Mouse (Mus musculus): ENCODE data around the gene Myo1b. TPM values are rescaled to one million over a fixed set of nuclear protein-coding genes. Genes with fewer than 3 reads are reported as not detected.

Myo1b gene
- total RNA-seq, 2 experiments from 2014 or later, result 25.3 to 30.9 TPM

- DNase-seq, result no peak
- intact Hi-C loops (cut with DNase I), result no loop called here
Observed at GRCm38 (mm10) chr1:51856245-51856915, 59.5 kb downstream of the Myo1b start.

- no peak for DNase-seq
- intact Hi-C loops (cut with DNase I), result no loop called here
Observed at GRCm38 (mm10) chr1:51855541-51856244, 60.2 kb downstream of the Myo1b start.

GRCm38 (mm10) chr1:51852314-51852713 is 63.6 kb downstream of the Myo1b start:
- no peak for DNase-seq

GRCm38 (mm10) chr1:51849570-51850211 is 66.2 kb downstream of the Myo1b start:
- DNase-seq, result no peak
- intact Hi-C loops (cut with DNase I), result no loop called here

More at GRCm38 (mm10) chr1:51852314-51852713, 63.6 kb downstream of the Myo1b start:
- intact Hi-C loops (cut with DNase I), result no loop called here

- intact Hi-C loops (cut with DNase I), result no loop called here
- no peak for DNase-seq
Observed at GRCm38 (mm10) chr1:51845264-51846036, 70.4 kb downstream of the Myo1b start.

- intact Hi-C loops (cut with DNase I), result loop anchor here (5.0 kb wide), 1 partner anchor 56 kb away; no protein-coding TSS in a partner anchor
- no peak for DNase-seq
Observed at GRCm38 (mm10) chr1:51837845-51838623, 77.8 kb downstream of the Myo1b start.

GRCm38 (mm10) chr1:51837311-51837710 is 78.6 kb downstream of the Myo1b start:
- DNase-seq, result no peak
- intact Hi-C loops (cut with DNase I), result loop anchor here (5.0 kb wide), 1 partner anchor 55 kb away; no protein-coding TSS in a partner anchor

- intact Hi-C loops (cut with DNase I), result loop anchor here (5.0 kb wide), 1 partner anchor 53 kb away; no protein-coding TSS in a partner anchor
- no peak for DNase-seq
Observed at GRCm38 (mm10) chr1:51835795-51836194, 80.1 kb downstream of the Myo1b start.

GRCm38 (mm10) chr1:51834072-51834471 is 81.8 kb downstream of the Myo1b start:
- intact Hi-C loops (cut with DNase I), result no loop called here
- no peak for DNase-seq

GRCm38 (mm10) chr1:51829353-51829752 is 86.5 kb downstream of the Myo1b start:
- no peak for DNase-seq
- intact Hi-C loops (cut with DNase I), result no loop called here

- intact Hi-C loops (cut with DNase I), result no loop called here
- DNase-seq, result no peak
Observed at GRCm38 (mm10) chr1:51822531-51822930, 93.3 kb downstream of the Myo1b start.

- DNase-seq, result no peak
- intact Hi-C loops (cut with DNase I), result no loop called here
Observed at GRCm38 (mm10) chr1:51821701-51822495, 94.0 kb downstream of the Myo1b start.

- intact Hi-C loops (cut with DNase I), result no loop called here
- DNase-seq, result no peak
Observed at GRCm38 (mm10) chr1:51820520-51820919, 95.4 kb downstream of the Myo1b start.

- DNase-seq, result no peak
- intact Hi-C loops (cut with DNase I), result no loop called here
Observed at GRCm38 (mm10) chr1:51820013-51820441, 95.8 kb downstream of the Myo1b start.

GRCm38 (mm10) chr1:51815636-51816035 is 100.2 kb downstream of the Myo1b start:
- intact Hi-C loops (cut with DNase I), result no loop called here
- DNase-seq, result no peak

- intact Hi-C loops (cut with DNase I), result no loop called here
- DNase-seq, result no peak
Observed at GRCm38 (mm10) chr1:51814854-51815630, 100.8 kb downstream of the Myo1b start.

GRCm38 (mm10) chr1:51808847-51809246 is 107.0 kb downstream of the Myo1b start:
- no peak for DNase-seq
- intact Hi-C loops (cut with DNase I), result no loop called here

- DNase-seq, result no peak
- intact Hi-C loops (cut with DNase I), result no loop called here
Observed at GRCm38 (mm10) chr1:51808228-51808627, 107.6 kb downstream of the Myo1b start.
